Mouse (Mus musculus): ENCODE measurements around the gene Pik3c2b.
"Not testable (repeated sequence)": the region's sequence is repeated elsewhere in the genome, so short reads cannot be mapped to it uniquely, and the experiment has no call there.

Gene Pik3c2b

GRCm38 (mm10) chr1:133033316-133034090, 12.0 kb upstream of the Pik3c2b start:
- DNase-seq (ENCODE audit: low read depth): peak; percentile 85

- no peak for DNase-seq (ENCODE audit: low read depth)
Measured at GRCm38 (mm10) chr1:133034091-133034460, 11.4 kb upstream of the Pik3c2b start.

GRCm38 (mm10) chr1:133034682-133035081, 10.8 kb upstream of the Pik3c2b start:
- not testable (repeated sequence) for DNase-seq (ENCODE audit: low read depth)

GRCm38 (mm10) chr1:133039505-133039949, 5.9 kb upstream of the Pik3c2b start:
- DNase-seq (ENCODE audit: low read depth): peak; percentile 92

- DNase-seq (ENCODE audit: low read depth): peak; percentile 71
Measured at GRCm38 (mm10) chr1:133045861-133046440, 484 bp downstream of the Pik3c2b start.

GRCm38 (mm10) chr1:133046441-133046931, 1.0 kb downstream of the Pik3c2b start:
- peak; percentile 56 for DNase-seq (ENCODE audit: low read depth)

GRCm38 (mm10) chr1:133047575-133047974, 2.1 kb downstream of the Pik3c2b start:
- DNase-seq (ENCODE audit: low read depth): no peak

- DNase-seq (ENCODE audit: low read depth): no peak
Measured at GRCm38 (mm10) chr1:133048690-133049089, 3.2 kb downstream of the Pik3c2b start.

- DNase-seq (ENCODE audit: low read depth): no peak
Measured at GRCm38 (mm10) chr1:133050001-133050431, 4.5 kb downstream of the Pik3c2b start.

GRCm38 (mm10) chr1:133051829-133052228, 6.4 kb downstream of the Pik3c2b start:
- no peak for DNase-seq (ENCODE audit: low read depth)

GRCm38 (mm10) chr1:133053034-133053433, 7.6 kb downstream of the Pik3c2b start:
- no peak for DNase-seq (ENCODE audit: low read depth)

- DNase-seq (ENCODE audit: low read depth): no peak
Measured at GRCm38 (mm10) chr1:133054326-133054725, 8.9 kb downstream of the Pik3c2b start.

GRCm38 (mm10) chr1:133057345-133058034, 12.0 kb downstream of the Pik3c2b start:
- DNase-seq (ENCODE audit: low read depth): no peak

GRCm38 (mm10) chr1:133059592-133059991, 14.1 kb downstream of the Pik3c2b start:
- DNase-seq (ENCODE audit: low read depth): no peak

- no peak for DNase-seq (ENCODE audit: low read depth)
Measured at GRCm38 (mm10) chr1:133060681-133061080, 15.2 kb downstream of the Pik3c2b start.

- DNase-seq (ENCODE audit: low read depth): no peak
Measured at GRCm38 (mm10) chr1:133063164-133063563, 17.7 kb downstream of the Pik3c2b start.

GRCm38 (mm10) chr1:133068268-133068667, 22.8 kb downstream of the Pik3c2b start:
- DNase-seq (ENCODE audit: low read depth): no peak

- no peak for DNase-seq (ENCODE audit: low read depth)
Measured at GRCm38 (mm10) chr1:133068669-133069274, 23.3 kb downstream of the Pik3c2b start.

GRCm38 (mm10) chr1:133069275-133070120, 24.0 kb downstream of the Pik3c2b start:
- DNase-seq (ENCODE audit: low read depth): no peak

- DNase-seq (ENCODE audit: low read depth): peak; percentile 42
Measured at GRCm38 (mm10) chr1:133070157-133070556, 24.7 kb downstream of the Pik3c2b start.

- DNase-seq (ENCODE audit: low read depth): no peak
Measured at GRCm38 (mm10) chr1:133071666-133072381, 26.4 kb downstream of the Pik3c2b start.
